ENCODE assay signal across 17 mouse cellular contexts in genomic region chr14:76696729-76697128, GRCm38 (mm10).
A peak's percentile ranks its signal among the peaks of the same experiment; 100 is the strongest.
DNase-seq lines count a peak whose midpoint lies in the region; ATAC-seq lines count a peak whose summit lies in the region.
"Had no signal": no experiment of that assay in that cellular context is flagged by ENCODE, and none has a peak within 500 bp of the region (broad histone marks: within the 10 kb centered on the region; RNA-seq: fewer than 3 reads in every experiment).

No protein-coding gene starts in this region.

- 53% methylated on average over 4 of the region's 4 CpGs for WGBS in hindbrain, embryonic 13.5 days
- 62% methylated on average over 4 of the region's 4 CpGs for WGBS in hindbrain, embryonic 11.5 days
- 54% methylated on average over 4 of the region's 4 CpGs for WGBS in neural tube, embryonic 13.5 days
- 42% methylated on average over 4 of the region's 4 CpGs for WGBS in hindbrain, embryonic 16.5 days

- H3K9me3 ChIP-seq in hindbrain, embryonic 13.5 days: no peaks in the 10 kb centered on the region
- H3K9me3 ChIP-seq in hindbrain, embryonic 11.5 days (ENCODE audit: control insufficient read depth, low read length): no peaks in the 10 kb centered on the region
- no peaks in the 10 kb centered on the region for H3K9me3 ChIP-seq in neural tube, embryonic 13.5 days
- no peaks in the 10 kb centered on the region for H3K9me3 ChIP-seq in hindbrain, embryonic 16.5 days (ENCODE audit: control insufficient read depth, low read length)
- H3K9me3 ChIP-seq: embryonic facial prominence, embryonic 15.5 days; forebrain, embryonic 15.5 days had no signal

- H3K4me2 ChIP-seq in hindbrain, embryonic 13.5 days: no peak overlapping the region
- H3K4me2 ChIP-seq in hindbrain, embryonic 11.5 days (replicated peaks; ENCODE audit: low read depth, low read length): no peak overlapping the region
- H3K4me2 ChIP-seq in neural tube, embryonic 13.5 days: no peak overlapping the region
- no peak overlapping the region for H3K4me2 ChIP-seq in hindbrain, embryonic 16.5 days (ENCODE audit: low read length)
- H3K4me2 ChIP-seq: embryonic facial prominence, embryonic 15.5 days; forebrain, embryonic 15.5 days; liver, embryonic 11.5 days had no signal

- peak overlapping the region; percentile 66 for H3K27ac ChIP-seq in hindbrain, embryonic 13.5 days
- no peak overlapping the region for H3K27ac ChIP-seq in hindbrain, embryonic 11.5 days (ENCODE audit: low read depth, low read length)
- peak overlapping the region; percentile 74 for H3K27ac ChIP-seq in neural tube, embryonic 13.5 days (replicated peaks)
- peak overlapping the region; percentile 54; the same call in 1 of the 2 replicates for H3K27ac ChIP-seq in hindbrain, embryonic 16.5 days (ENCODE audit: low read depth, low read length)
- H3K27ac ChIP-seq: embryonic facial prominence, embryonic 15.5 days; forebrain, embryonic 15.5 days; heart, adult 2 months had no signal

- peaks cover 23% of the 10 kb centered on the region for H3K4me1 ChIP-seq in hindbrain, embryonic 13.5 days (replicated peaks)
- no peaks in the 10 kb centered on the region for H3K4me1 ChIP-seq in hindbrain, embryonic 11.5 days (replicated peaks; ENCODE audit: control insufficient read depth, insufficient read depth, low read length)
- peaks cover 31% of the 10 kb centered on the region for H3K4me1 ChIP-seq in neural tube, embryonic 13.5 days (replicated peaks)
- H3K4me1 ChIP-seq in hindbrain, embryonic 16.5 days (ENCODE audit: control insufficient read depth, insufficient read depth, low read depth, low read length): peaks cover 3% of the 10 kb centered on the region; the same call in 1 of the 2 replicates
- H3K4me1 ChIP-seq: forebrain, embryonic 15.5 days had no signal

- no peaks in the 10 kb centered on the region for H3K36me3 ChIP-seq in hindbrain, embryonic 13.5 days
- H3K36me3 ChIP-seq in hindbrain, embryonic 11.5 days (ENCODE audit: control insufficient read depth, insufficient read depth, low read length): no peaks in the 10 kb centered on the region
- no peaks in the 10 kb centered on the region for H3K36me3 ChIP-seq in neural tube, embryonic 13.5 days
- H3K36me3 ChIP-seq in hindbrain, embryonic 16.5 days (ENCODE audit: control insufficient read depth, insufficient read depth, low read length): no peaks in the 10 kb centered on the region
- H3K36me3 ChIP-seq: embryonic facial prominence, embryonic 15.5 days; forebrain, embryonic 15.5 days had no signal

- no peak for DNase-seq in hindbrain, embryonic 11.5 days (ENCODE audit: low spot score)
- no peak for DNase-seq in neural tube, embryonic 10.5 days (ENCODE audit: extremely low spot score, low spot score)
- no peak for DNase-seq in layer of hippocampus, postnatal 14 days (ENCODE audit: low spot score in 2 of 2)
- no peak for DNase-seq in layer of hippocampus, adult 18-20 months (ENCODE audit: low spot score in 2 of 2)
- DNase-seq: adrenal gland, adult 2 months; cerebellum, adult 11-12 months; heart, adult 2 months; heart, postnatal 36 days; kidney, adult 2 months; thymus, adult 18-20 months had no signal

- H3K9ac ChIP-seq in hindbrain, embryonic 13.5 days: no peak overlapping the region
- H3K9ac ChIP-seq in hindbrain, embryonic 11.5 days (ENCODE audit: low read depth, low read length): no peak overlapping the region
- no peak overlapping the region for H3K9ac ChIP-seq in neural tube, embryonic 13.5 days
- H3K9ac ChIP-seq in hindbrain, embryonic 16.5 days (ENCODE audit: low read depth, low read length): no peak overlapping the region
- H3K9ac ChIP-seq: embryonic facial prominence, embryonic 15.5 days; forebrain, embryonic 15.5 days had no signal

- ATAC-seq in hindbrain, embryonic 13.5 days (ENCODE audit: low FRiP score): 0 out of 2 replicates have a peak, but pooled peaks have one; percentile 46
- ATAC-seq in hindbrain, embryonic 11.5 days (ENCODE audit: low FRiP score): no peak
- no peak for ATAC-seq in neural tube, embryonic 13.5 days (ENCODE audit: low read depth)
- peak; percentile 67; the same call in 1 of the 2 replicates for ATAC-seq in hindbrain, embryonic 16.5 days
- no peak for ATAC-seq in megakaryocyte progenitor cell, adult 5-6 weeks (replicated peaks; ENCODE audit: poor library complexity)
- ATAC-seq: forebrain, embryonic 15.5 days had no signal

- H3K4me3 ChIP-seq in hindbrain, embryonic 13.5 days: no peak overlapping the region
- no peak overlapping the region for H3K4me3 ChIP-seq in hindbrain, embryonic 11.5 days (ENCODE audit: low read depth, low read length)
- no peak overlapping the region for H3K4me3 ChIP-seq in neural tube, embryonic 13.5 days
- H3K4me3 ChIP-seq in hindbrain, embryonic 16.5 days (ENCODE audit: low read length): no peak overlapping the region
- H3K4me3 ChIP-seq: embryonic facial prominence, embryonic 15.5 days; forebrain, embryonic 15.5 days; heart, adult 2 months had no signal

- no peaks in the 10 kb centered on the region for H3K27me3 ChIP-seq in hindbrain, embryonic 13.5 days
- H3K27me3 ChIP-seq in hindbrain, embryonic 11.5 days (ENCODE audit: control insufficient read depth, insufficient read depth, low read length): no peaks in the 10 kb centered on the region
- H3K27me3 ChIP-seq in neural tube, embryonic 13.5 days: no peaks in the 10 kb centered on the region
- no peaks in the 10 kb centered on the region for H3K27me3 ChIP-seq in hindbrain, embryonic 16.5 days (replicated peaks; ENCODE audit: control insufficient read depth, insufficient read depth, low read length)
- H3K27me3 ChIP-seq: embryonic facial prominence, embryonic 15.5 days; forebrain, embryonic 15.5 days had no signal

Comparison
In these comparisons a context has a peak if more than half of its experiments do, and no peak if none do; other contexts are left out.
1. ATAC-seq: peak in hindbrain, embryonic 13.5 days (single experiment) and hindbrain, embryonic 16.5 days (single experiment); none in hindbrain, embryonic 11.5 days (single experiment), neural tube, embryonic 13.5 days (single experiment) and megakaryocyte progenitor cell, adult 5-6 weeks (single experiment).